18 mouse cellular contexts compared by ENCODE assay signal in genomic region chr11:97913111-97913510, GRCm38 (mm10).
"Had no signal": no experiment of that assay in that cellular context is flagged by ENCODE, and none has a peak within 500 bp of the region (broad histone marks: within the 10 kb centered on the region; RNA-seq: fewer than 3 reads in every experiment).

No protein-coding gene starts in this region.

- H3K9ac ChIP-seq: kidney, embryonic 15.5 days; liver, embryonic 13.5 days; midbrain, embryonic 12.5 days; midbrain, embryonic 15.5 days; neural tube, embryonic 13.5 days had no signal

- H3K4me3 ChIP-seq: kidney, embryonic 15.5 days; left cerebral cortex, adult 2 months; liver, embryonic 13.5 days; midbrain, embryonic 12.5 days; midbrain, embryonic 15.5 days; neural tube, embryonic 13.5 days had no signal

- H3K9me3 ChIP-seq: kidney, embryonic 15.5 days; liver, embryonic 13.5 days; midbrain, embryonic 12.5 days; midbrain, embryonic 15.5 days; neural tube, embryonic 13.5 days had no signal

- H3K4me1 ChIP-seq: kidney, embryonic 15.5 days; liver, embryonic 13.5 days; midbrain, embryonic 15.5 days; neural tube, embryonic 13.5 days had no signal

- DNase-seq: kidney, adult 8-10 months; kidney, postnatal 10 days; kidney, postnatal 36 days; layer of hippocampus, postnatal 36 days; liver, embryonic 13.5 days; lung, adult 2 months; lung, postnatal 14 days; lung, postnatal 4 days; retina, postnatal 1 day; thymus, adult 2 months; thymus, postnatal 14 days; thymus, postnatal 4 days had no signal

- H3K27me3 ChIP-seq: kidney, embryonic 15.5 days; liver, embryonic 13.5 days; midbrain, embryonic 15.5 days; neural tube, embryonic 13.5 days had no signal

- H3K27ac ChIP-seq: kidney, embryonic 15.5 days; left cerebral cortex, adult 2 months; liver, embryonic 13.5 days; midbrain, embryonic 12.5 days; midbrain, embryonic 15.5 days; neural tube, embryonic 13.5 days; stomach, postnatal 0 days had no signal

- H3K36me3 ChIP-seq: kidney, embryonic 15.5 days; liver, embryonic 13.5 days; midbrain, embryonic 12.5 days; midbrain, embryonic 15.5 days; neural tube, embryonic 13.5 days had no signal
